Mouse (Mus musculus) ovary, adult 2 months (tissue): ENCODE data around the gene Tmem91. TPM values are rescaled to one million over a fixed set of nuclear protein-coding genes. Genes with fewer than 3 reads are reported as not detected.

Experiments used
- polyA plus RNA-seq: library from polyadenylated mRNA; depleted of rRNA; stranded (reverse); fragments of >200 nt; gene quantifications from 2 replicates; pipeline ENCODE4 v1.2.3, GENCODE M21; 2012; rRNA removed

Gene Tmem91
- 0.86 and 1.2 TPM in 2 replicates for polyA plus RNA-seq

GRCm38 (mm10) chr7:25674719-25675300 lies at the start of gene Tmem91:
TSS of gene Tmem91 (minus strand) at chr7:25675166.

GRCm38 (mm10) chr7:25718788-25719417 lies 43.9 kb upstream of the Tmem91 start, which contains the start of gene Ccdc97:
TSS of gene Ccdc97 (minus strand) at chr7:25719088.

GRCm38 (mm10) chr7:25686680-25687531 lies 11.9 kb upstream of the Tmem91 start, which contains the start of gene Tgfb1:
TSS of gene Tgfb1 (plus strand) at chr7:25687002.

GRCm38 (mm10) chr7:25680514-25681258 lies 5.7 kb upstream of the Tmem91 start, which contains the start of gene B9d2:
TSS of gene B9d2 (plus strand) at chr7:25680780.

GRCm38 (mm10) chr7:25658657-25659472 lies 16.1 kb downstream of the Tmem91 start, which contains the start of the genes Bckdha and Exosc5:
TSS of gene Bckdha (minus strand) at chr7:25658981.
TSS of gene Exosc5 (plus strand) at chr7:25659164.

GRCm38 (mm10) chr7:25626509-25627430 lies 48.2 kb downstream of the Tmem91 start, which contains the start of gene B3gnt8:
TSS of gene B3gnt8 (plus strand) at chr7:25626654.

Other genes with a start within 250 kb of the Tmem91 start
- gene Ceacam1, start 197.6 kb downstream of the Tmem91 start, polyA plus RNA-seq, result 7.2 and 8.8 TPM in 2 replicates
- gene Ceacam2, start 135.3 kb downstream of the Tmem91 start, polyA plus RNA-seq, result 0.03 TPM in 1 of 2 replicates, not detected in the other
- gene Erich4, start 59.3 kb downstream of the Tmem91 start, polyA plus RNA-seq, result not detected in 2 replicates
- gene Dmac2, start 55.8 kb downstream of the Tmem91 start, polyA plus RNA-seq, result 51.2 and 60.0 TPM in 2 replicates
- gene B3gnt8, start 48.5 kb downstream of the Tmem91 start, polyA plus RNA-seq, result 25.7 and 33.2 TPM in 2 replicates
- 255 and 263 TPM in 2 replicates for gene Bckdha, start 16.2 kb downstream of the Tmem91 start, polyA plus RNA-seq
- 97.4 and 109 TPM in 2 replicates for gene Exosc5, start 16.0 kb downstream of the Tmem91 start, polyA plus RNA-seq
- gene B9d2, start 5.6 kb upstream of the Tmem91 start, polyA plus RNA-seq, result 99.9 and 100 TPM in 2 replicates
- gene Tgfb1, start 11.8 kb upstream of the Tmem91 start, polyA plus RNA-seq, result 48.5 and 56.7 TPM in 2 replicates
- 117 and 135 TPM in 2 replicates for gene Ccdc97, start 43.9 kb upstream of the Tmem91 start, polyA plus RNA-seq
- gene Hnrnpul1, start 79.6 kb upstream of the Tmem91 start, polyA plus RNA-seq, result 58.3 and 68.0 TPM in 2 replicates
- 164 TPM in 2 replicates for gene Axl, start 113.5 kb upstream of the Tmem91 start, polyA plus RNA-seq
- gene Cyp2s1, start 141.7 kb upstream of the Tmem91 start, polyA plus RNA-seq, result 62.2 and 102 TPM in 2 replicates
- gene Cyp2b10, start 222.5 kb upstream of the Tmem91 start, polyA plus RNA-seq, result 3.0 and 3.1 TPM in 2 replicates